Mouse (Mus musculus): ENCODE data around the gene Lce6a.

GRCm38 (mm10) chr3:92585055-92585454 lies 36.4 kb downstream of the Lce6a start:
- TF ChIP-seq EP300 (IDR thresholded peaks at IDR 0.05; ENCODE audit: low read depth) (no peak), CTCF (IDR thresholded peaks at IDR 0.05; ENCODE audit: low read depth) (no peak)
